Mouse (Mus musculus): ENCODE measurements around the gene Tmem266. TPM values are rescaled to one million over a fixed set of nuclear protein-coding genes. Genes with fewer than 3 reads are reported as not detected.

Gene Tmem266
- total RNA-seq (2023): not detected

DNA sequence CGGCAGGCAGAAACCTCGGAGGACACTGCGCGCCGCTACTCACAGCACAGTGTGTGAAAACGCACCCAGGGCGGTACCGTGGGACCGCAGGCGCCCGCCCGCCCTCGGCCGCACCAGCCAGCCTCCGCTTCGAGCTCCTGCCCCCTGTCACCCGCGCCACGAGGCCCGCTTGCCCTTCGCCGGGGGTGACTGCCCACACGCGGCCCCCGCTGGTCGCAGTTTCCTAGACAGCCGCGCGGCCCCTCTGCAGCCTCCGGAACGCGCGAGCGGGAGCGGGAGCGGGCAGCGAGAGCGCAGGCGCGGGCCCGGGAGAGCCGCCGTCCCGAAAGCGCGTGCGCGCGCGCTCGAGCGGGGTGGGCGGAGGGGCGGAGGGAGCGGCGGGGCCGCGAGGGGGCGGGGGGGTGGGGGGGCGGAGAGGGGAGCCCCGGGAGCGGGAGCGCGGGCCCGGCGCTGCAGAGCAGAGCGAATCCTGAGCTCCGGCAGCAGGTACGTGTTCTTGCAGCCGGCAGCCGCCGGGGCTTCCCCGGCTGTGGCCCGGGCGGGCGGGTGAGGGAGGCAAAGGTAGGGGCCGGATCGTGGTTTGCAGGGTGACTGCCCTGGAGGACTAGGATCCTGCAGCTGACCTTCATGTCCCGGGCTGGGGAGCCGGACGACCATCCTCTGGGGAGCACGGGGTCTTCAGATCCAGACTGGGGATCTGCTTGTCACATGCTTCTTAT is at the start of gene Tmem266, which contains the start of gene Nrg4:
Gene Tmem266, plus strand, starts transcription at position 399 of the 719 bp plus-strand sequence.
Gene Nrg4, minus strand, starts transcription at position 330 of the 719 bp plus-strand sequence.

Other genes with a start within 250 kb of the Tmem266 start
- gene Ube2q2, start 178.1 kb upstream of the Tmem266 start, total RNA-seq (2023): 27.5 TPM
- 32.2 TPM for gene Fbxo22, start 118.0 kb upstream of the Tmem266 start, total RNA-seq (2023)
- gene Nrg4, start 69 bp upstream of the Tmem266 start, total RNA-seq (2023): 0.79 TPM
- 36.9 TPM for gene Etfa, start 185.3 kb downstream of the Tmem266 start, total RNA-seq (2023)
- not detected for gene Isl2, start 211.8 kb downstream of the Tmem266 start, total RNA-seq (2023)

Measured in CD4-positive naive resting alpha-beta T cell, adult 76 days (primary cell).